Mouse (Mus musculus) urinary bladder, adult 18-20 months (tissue): ENCODE results near the gene Enpp6.

Experiments used
- DNase-seq, 2 experiments: peaks; one replicate each; pipeline ENCODE4 v3.0.0; 2022; ENCODE audit warnings: low spot score in 2 of 2, mixed read lengths in 2 of 2

Enpp6 gene

DNA sequence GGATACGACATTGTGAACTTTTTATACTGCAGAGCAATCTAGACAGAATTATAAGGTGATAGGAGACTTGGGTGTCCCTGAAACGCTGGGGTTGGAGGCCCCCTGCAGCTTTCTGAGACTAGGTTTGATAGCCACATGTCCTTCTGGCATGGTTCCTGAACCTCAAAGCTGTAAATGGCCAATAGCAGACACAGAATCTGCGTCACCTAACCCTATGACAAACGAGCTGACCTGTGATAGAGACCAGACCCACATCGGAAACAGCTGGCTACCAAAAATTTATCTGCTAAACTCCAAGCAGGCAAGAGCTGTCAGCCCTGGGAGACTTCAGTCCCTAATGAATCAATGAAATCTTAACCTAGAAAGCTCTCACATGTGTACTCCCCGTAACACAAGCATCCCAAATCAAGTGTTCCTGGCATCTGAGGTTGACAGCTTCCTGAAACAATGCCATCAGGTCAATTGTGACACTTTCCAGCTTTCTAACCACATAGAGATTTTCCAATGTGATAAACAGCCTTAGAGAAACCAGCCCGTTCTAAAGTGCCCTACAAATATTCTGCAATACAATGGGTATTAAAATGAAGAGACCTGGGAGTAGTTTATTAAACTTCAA lies 74.5 kb downstream of the Enpp6 start:
- DNase-seq, result no peak

DNA sequence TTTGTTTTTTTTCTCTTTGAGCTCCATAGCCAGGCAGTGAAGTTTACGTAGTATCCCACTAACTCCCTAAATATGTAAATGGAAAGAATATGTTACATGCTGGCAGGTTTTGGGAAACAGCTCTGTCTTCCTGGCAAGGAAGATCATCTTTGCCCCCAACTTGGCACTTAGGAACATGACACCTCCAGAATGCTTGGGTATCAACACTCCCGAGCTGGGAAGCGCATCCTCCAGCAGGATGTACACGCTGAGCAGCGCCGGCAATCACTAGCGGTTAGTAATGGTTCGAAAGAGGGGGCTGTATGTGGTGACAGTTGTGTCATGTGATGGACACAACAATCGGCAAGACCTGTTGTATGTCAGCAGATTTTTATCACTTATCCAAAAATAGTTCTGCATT lies 80.4 kb downstream of the Enpp6 start:
- no peak for DNase-seq

DNA sequence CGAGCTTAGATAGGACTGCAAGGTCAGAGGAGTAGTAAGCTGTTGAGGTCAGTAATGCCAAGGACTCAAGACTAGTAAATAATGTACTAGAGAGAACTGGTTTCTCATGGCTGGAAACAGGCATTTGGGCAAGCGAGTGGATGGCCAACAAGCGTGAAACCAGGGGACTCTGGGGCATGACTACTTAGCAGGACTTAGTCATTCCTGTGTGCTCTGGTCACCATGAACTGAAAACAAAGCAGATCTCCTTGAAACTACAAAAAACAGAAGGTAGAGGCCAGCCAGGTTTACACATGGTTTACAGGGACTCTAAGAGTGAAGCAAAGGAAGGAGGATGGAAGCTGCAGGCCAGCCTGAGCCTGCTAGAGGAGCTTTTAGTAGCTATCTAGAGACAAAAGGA lies 82.9 kb downstream of the Enpp6 start:
- no peak for DNase-seq

DNA sequence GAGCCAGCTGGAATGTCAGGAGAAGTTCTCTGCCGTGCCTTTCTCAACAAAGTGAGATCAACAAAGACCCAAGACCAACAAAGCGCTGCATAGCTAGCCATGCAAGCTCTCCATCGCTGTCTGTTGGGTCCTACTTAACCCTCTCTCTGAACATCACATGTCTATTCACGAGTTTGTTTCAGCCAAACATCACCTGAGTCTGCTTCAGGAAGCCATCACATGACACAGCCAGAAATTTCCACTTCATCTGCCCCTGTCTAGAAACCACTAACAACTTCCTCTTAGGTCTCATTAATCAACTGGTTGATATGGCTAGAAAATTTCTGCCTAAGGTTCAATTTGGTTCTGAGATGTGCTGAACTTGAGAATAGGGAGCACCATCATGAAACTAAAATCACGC lies 85.3 kb downstream of the Enpp6 start:
- no peak for DNase-seq

DNA sequence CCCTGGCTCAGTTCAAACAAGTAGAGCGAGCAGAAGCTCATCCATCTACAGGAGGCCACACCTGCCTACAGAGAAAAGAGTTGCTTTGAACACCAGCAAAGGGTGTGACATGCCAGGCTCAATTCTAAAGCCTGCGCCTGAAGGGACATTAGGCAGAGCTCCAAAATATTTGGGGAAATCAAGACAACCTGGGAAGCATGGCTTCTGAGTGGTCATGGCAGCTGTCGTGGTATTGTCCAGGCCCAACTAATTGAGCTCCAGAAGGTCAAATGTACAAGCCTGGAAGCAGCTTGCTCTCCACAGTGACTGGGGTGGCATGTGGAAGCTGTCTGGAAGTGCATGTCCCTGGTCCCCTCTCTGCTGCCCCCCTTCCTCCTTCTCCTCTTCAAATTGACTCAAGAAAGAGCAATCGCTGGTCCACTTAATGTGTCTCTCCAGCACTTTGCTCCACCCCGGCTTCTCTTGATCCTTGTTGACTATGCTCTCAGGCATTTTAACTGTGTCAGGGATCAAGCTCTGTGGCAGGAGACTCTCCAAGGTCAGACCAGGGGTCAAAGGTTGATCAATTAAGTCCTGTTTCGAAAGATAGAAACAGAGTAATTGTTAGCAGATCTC lies 89.4 kb downstream of the Enpp6 start:
- DNase-seq, result no peak

DNA sequence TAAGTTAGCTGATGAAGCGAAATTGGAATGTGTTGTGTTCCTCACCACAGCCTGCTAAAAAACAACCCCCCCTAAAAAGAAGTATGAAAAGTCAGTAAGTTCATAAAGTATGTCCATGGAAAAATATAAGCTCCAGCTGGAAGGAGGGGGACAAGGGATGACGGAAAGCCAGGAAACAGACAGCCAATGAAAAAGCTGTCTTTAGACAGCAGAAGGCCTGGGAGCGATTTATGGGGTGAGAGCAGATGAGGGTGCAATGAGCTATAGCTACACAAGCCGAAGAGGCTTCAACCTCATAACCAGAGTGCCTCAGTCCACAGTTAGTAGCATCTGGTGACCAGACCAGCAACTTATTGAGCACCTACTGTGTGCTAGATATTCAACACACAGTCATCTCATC lies 93.3 kb downstream of the Enpp6 start:
- no peak for DNase-seq

DNA sequence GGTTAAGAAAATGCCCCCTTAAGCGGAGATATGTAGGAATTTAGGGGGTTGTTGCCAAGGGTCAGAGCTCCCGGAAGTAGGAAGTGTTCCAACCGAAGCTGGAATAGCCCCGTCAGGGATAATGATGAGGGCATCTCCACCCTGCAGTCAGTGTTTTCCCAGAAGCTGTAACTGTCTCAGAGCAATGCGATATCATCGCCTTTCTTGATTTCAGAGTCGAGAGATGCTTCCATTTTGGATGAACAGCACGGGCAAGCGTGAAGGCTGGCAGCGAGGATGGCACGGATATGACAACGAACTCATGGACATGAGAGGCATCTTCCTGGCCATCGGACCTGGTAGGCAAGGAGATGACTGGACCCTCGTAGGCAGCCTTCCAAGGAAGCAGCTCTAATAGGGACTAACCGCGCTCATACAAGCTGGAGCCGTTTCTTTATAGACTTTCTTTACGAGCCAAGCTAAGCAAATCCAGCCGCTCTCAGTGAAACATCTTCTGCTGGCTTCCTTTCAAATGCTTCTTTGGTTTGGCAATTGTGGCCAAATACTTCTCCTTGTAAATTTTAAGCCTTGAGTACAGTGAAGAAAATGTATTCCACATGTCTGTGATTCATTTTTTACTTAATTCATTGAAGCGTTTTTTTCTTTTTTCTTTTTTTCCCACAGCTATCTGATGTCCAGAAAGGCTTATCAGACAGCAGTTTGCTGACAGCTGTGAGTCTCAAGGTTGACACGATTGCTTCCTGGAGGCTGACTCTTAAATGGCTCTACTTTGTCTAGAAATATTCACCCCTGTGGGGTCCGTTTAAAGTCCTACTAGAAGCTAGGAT lies 95.7 kb downstream of the Enpp6 start:
- DNase-seq, result peak in 1 of 2 experiments; percentile 8

DNA sequence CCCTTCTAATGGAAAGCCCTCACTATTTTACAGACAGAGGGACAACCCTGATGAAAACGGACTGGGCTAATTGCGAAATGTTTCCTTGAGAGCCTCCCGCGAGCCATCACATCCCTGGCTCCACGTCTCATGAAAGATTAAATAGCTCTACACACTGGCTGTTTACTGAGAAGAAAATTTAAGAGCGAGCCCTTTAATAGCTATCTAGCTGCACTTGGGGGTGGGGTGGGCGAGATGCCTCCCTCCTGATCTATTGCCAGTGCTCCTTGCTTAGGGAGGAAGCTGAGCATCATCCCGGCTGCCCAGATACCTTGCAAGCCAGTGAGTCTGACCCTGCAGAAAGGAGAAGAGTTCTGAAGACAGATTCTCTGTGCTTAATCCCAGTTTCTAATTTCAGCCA lies 103.3 kb downstream of the Enpp6 start:
- peak in 1 of 2 experiments; percentile 6 for DNase-seq

DNA sequence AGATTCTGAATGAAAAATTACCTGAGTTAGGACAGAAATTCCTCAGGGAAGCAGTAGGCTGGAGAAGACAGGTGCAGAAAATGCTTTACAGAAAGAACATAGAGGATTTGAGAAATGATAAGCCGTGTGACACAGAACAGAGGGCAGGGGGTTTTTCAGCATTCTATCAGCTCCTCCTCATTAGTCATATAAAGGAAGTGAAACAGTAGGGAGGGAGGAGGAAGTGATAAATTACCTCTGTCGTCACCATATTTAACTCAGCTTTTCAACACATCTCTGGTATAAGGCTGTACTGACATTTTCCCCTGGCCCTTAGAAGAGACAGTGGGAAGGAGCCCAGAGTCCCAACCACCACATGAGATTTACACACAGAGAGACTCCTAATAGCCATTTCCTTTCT lies 118.9 kb downstream of the Enpp6 start:
- no peak for DNase-seq

DNA sequence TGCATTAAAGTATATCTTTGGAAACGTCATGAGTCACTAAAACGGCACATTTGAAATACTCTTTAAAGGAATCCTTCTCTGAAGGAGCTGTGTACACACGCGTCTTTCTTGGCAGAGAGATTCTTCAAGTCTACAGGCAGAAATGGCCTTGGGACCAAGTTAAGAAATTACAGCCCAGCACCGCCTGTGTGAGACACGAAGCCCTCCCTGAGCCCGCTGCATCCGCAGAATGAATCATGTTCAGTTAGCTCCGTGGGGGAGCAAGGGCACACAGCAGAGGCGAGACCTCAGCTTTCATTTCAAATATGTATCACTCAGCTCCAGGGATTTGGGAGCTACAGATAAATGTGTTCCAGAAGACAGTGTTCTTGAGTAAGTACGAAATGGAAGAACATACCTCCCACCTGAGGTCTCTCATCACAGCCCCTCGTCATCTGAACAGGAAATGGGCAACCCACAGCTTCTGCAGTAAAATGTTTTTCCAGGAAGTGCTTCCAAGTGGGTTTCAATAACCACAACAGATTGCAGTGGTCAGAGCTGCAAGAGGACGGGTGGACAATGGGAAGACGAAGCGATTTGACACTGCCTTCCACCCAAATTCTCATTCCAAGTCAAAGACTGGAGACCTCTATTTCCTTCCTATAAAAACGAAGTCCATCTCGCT lies 127.6 kb downstream of the Enpp6 start:
- DNase-seq, result no peak

DNA sequence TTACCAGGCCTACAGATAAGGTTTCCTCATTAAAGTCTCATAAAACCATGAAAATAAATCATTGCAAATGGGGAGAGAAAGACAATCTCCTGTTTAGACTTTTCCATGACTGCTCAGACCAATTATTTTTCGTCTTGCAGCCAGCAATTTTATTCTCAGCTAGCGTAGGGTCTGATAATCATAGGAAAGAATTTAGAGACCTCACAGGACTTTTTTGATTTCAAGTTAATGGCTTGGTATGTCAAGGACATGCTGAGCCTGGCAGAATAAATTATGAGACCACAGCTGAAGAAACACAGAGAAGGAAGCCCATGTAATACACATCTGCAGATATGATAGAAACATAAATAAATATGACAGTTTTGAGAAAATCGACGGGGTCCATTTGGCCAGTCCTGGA lies 130.6 kb downstream of the Enpp6 start:
- DNase-seq, result no peak

DNA sequence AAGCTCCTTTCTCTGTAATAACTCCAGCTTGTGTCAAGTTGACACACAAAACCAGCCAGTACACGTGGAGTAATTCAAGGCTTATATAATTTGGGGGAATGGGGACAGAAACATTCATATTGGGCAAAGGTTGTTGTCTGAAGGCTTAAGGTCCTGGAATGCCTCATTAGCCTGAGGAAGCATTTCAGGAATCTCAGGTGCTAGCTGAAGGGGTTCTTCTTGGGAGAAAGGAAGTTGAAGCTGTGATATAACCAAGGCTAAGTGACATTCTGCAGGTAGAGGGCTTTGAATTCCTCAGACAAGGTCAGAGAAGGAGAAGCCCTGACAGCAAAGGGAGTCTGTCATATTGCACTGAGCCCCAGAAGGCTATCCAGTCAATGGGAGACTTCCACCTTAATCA lies 133.2 kb downstream of the Enpp6 start:
- no peak for DNase-seq

DNA sequence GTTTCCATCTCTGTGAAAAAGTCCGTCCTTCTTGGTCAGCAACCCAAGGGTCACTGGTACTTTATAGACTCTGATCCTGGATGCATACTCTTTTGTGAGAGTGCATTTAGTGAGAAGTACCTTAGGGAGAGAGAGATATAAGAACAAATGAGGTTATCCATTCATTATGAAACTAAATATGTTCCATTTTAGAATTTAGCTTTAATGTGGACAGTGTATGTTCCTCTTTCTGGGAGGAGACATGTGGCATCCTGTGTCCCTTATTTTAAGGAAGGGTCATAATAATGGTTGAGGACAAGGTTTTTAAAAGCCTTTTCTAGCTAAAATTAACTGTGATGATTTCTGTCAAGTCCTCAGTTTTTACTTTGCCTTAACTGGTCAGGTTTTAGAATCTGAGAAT lies 142.2 kb downstream of the Enpp6 start:
- no peak for DNase-seq

DNA sequence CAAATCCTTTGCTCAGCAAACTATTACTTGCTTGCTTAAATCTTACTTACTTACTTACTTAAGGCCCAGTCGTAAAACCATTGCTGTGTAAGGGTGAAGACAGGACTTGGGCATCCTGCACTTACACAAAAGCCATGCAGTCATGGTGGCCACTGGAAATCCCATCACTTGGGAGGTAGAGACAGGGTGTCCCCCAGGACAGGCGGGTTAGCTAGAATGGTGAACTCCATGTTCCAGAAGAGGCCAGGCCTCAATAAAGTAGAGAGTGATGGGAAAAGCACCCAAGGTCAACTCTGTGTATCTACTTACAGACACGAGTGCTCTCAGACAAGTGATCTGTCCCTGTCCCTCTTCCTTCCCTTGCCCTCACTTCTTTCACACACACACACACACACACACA lies 146.7 kb downstream of the Enpp6 start:
- DNase-seq, result no peak

DNA sequence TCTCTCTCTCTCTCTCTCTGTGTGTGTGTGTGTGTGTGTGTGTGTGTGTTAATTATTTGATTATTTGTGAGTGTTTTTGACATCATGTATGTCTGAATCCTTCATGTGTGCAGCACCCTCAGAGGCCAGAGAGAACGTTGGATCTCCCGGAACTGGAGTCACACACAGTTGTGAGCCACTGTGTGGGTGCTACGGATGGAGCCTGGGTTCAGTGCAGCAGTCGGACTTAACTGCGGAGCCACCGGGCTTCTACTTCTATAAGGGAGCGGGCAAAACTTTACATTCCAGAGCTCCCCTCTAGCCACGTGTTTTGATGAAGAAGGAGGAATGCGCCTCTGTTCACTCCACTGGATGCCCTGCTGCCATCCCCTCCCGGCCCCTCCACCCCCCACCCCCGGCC lies 148.0 kb downstream of the Enpp6 start:
- no peak for DNase-seq

DNA sequence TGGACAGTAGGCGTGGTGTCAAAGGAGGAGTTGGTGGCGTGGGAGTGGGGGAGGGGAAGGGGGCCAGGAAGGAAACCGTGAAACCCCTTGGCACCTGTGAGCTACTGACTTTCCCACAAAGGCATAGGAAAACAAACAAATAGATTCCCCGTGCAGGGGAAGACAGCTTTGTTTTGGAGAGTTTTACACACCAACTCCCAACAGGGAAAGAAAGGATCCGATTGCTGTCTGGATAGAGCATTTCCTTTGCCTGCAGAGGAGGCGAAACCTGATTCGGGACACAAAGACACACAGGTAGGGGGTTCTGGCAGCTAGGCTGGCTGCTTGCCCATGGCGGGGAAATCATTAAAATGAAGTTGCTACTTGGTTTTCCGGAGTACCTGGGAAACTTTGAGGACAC lies 148.9 kb downstream of the Enpp6 start:
- DNase-seq, result peak in 1 of 2 experiments; percentile 15

DNA sequence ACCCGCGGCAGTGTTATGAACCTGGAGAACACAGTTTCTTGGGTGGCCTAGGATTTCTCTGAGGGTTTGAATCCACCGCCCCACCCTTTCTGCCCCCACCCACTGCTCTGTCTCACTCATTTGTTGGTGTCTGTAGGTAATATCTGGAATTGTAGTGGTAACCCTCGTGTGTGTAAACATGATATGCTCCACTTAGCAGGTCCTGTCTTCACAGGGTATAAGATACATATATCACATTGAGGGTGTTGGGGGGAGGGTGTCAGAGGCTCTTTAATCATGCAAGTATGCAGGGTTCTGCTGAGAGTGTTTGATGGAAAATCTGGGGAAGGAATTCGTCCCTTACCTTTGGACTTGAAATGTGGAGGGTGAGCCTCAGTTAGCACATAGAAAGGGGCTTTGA lies 149.4 kb downstream of the Enpp6 start:
- DNase-seq, result no peak

DNA sequence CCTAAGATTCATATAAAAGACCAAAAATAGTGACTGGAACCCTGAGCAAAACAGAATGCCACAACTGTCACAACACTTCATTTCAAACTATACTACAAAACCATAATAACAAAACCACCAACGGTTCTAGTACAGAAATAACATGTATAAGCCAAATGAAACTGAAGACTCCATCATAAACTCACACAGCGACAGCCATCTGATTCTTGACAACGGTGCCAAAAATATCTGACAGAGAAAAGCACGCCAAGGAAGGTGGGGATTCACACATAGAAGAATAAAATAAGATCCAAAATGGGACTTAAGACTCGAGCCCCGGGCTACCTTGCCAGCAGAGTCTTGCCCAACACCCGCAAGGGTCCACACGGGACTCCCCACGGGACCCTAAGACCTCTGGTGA lies 158.6 kb downstream of the Enpp6 start:
- DNase-seq, result no peak
